Mouse (Mus musculus): ENCODE measurements at regions not wholly inside any gene's neighbourhood (a gene's known extent, or its start where the extent isn't known, plus 50 kb on each side); places are given as distances from the start of the nearest gene placed in this dataset.

- TF ChIP-seq CTCF (IDR thresholded peaks at IDR 0.05 in 2 of 3, conservative IDR thresholded peaks at IDR 0.05 in 1 of 3; ENCODE audit: control insufficient read depth in 1 of 3, insufficient read depth in 1 of 3, low read depth in 2 of 3, low read length in 3 of 3, poor library complexity in 1 of 3, severe bottlenecking in 1 of 3), result no peak
- TF ChIP-seq POLR2A (IDR thresholded peaks at IDR 0.05; ENCODE audit: control insufficient read depth in 1 of 2, insufficient read depth in 1 of 2, low read depth in 1 of 2, low read length in 2 of 2, poor library complexity in 1 of 2), result no peak
- no peak for TF ChIP-seq ZNF384 (IDR thresholded peaks at IDR 0.05; ENCODE audit: low read depth, low read length)
- TF ChIP-seq ETS1 (IDR thresholded peaks at IDR 0.05; ENCODE audit: low read depth, low read length), result no peak
- TF ChIP-seq RCOR1 (IDR thresholded peaks at IDR 0.05; ENCODE audit: low read depth, low read length), result no peak
- no peak for TF ChIP-seq TAL1 (IDR thresholded peaks at IDR 0.05; ENCODE audit: low read length)
- no peak for TF ChIP-seq POLR2AphosphoS5 (IDR thresholded peaks at IDR 0.05; ENCODE audit: borderline replicate concordance, low read depth, low read length)
- no peak for TF ChIP-seq USF1 (IDR thresholded peaks at IDR 0.05; ENCODE audit: low read depth, low read length)
- no peak for TF ChIP-seq E2F4 (IDR thresholded peaks at IDR 0.05; ENCODE audit: borderline replicate concordance, low read depth, low read length)
- TF ChIP-seq ZMIZ1 (IDR thresholded peaks at IDR 0.05; ENCODE audit: low read depth, low read length), result no peak
- TF ChIP-seq MAFK (IDR thresholded peaks at IDR 0.05; ENCODE audit: borderline replicate concordance, low read depth, low read length), result no peak
Observed at GRCm38 (mm10) chr14:111486912-111487311, 188.0 kb upstream of the Slitrk5 start.

All from MEL (cell line).